Mouse (Mus musculus) lung, postnatal 4 days (tissue): Measurements from ENCODE around the gene Rap2a.

ENCODE experiments used
- DNase-seq, 2 experiments: peaks; one replicate each; pipeline ENCODE4 v3.0.0; 2021

The Rap2a gene

GRCm38 (mm10) chr14:120542976-120543375 is 64.7 kb downstream of the Rap2a start:
- no peak for DNase-seq

GRCm38 (mm10) chr14:120543846-120544245 is 65.6 kb downstream of the Rap2a start:
- peak; percentile 32 to 70 for DNase-seq

GRCm38 (mm10) chr14:120544495-120544894 is 66.3 kb downstream of the Rap2a start:
- peak in 1 of 2 experiments; percentile 18 for DNase-seq

- DNase-seq = no peak
Measured at GRCm38 (mm10) chr14:120544946-120545345, 66.7 kb downstream of the Rap2a start.
